Mouse (Mus musculus) heart, adult 18-20 months (tissue): ENCODE results near the gene Klhl35. TPM values are rescaled to one million over a fixed set of nuclear protein-coding genes. Genes with fewer than 3 reads are reported as not detected.

Source experiments
- DNase-seq, 2 experiments: peaks; one replicate each; pipeline ENCODE4 v3.0.0; 2021 to 2022; ENCODE audit warnings: mixed read lengths in 1 of 2
- total RNA-seq, 2 experiments: library from RNA; stranded (reverse); gene quantifications; 2 replicates each; pipeline ENCODE4 v1.2.3; 2021

The Klhl35 gene
- total RNA-seq, 2 experiments from 2014 or later: not detected

- no peak for DNase-seq
Measured at GRCm38 (mm10) chr7:99452859-99453258, 12.9 kb upstream of the Klhl35 start.

- no peak for DNase-seq
Measured at GRCm38 (mm10) chr7:99454044-99454443, 11.8 kb upstream of the Klhl35 start.

GRCm38 (mm10) chr7:99458849-99459248 lies 7.0 kb upstream of the Klhl35 start:
- no peak for DNase-seq

GRCm38 (mm10) chr7:99459888-99460652 lies 5.7 kb upstream of the Klhl35 start:
- no peak for DNase-seq

- no peak for DNase-seq
Measured at GRCm38 (mm10) chr7:99463120-99463519, 2.7 kb upstream of the Klhl35 start.

- DNase-seq: peak; percentile 45 to 48
Measured at GRCm38 (mm10) chr7:99467916-99468282, 2.1 kb downstream of the Klhl35 start.

- peak; percentile 54 to 72 for DNase-seq
Measured at GRCm38 (mm10) chr7:99468283-99469132, 2.7 kb downstream of the Klhl35 start.

- peak in 1 of 2 experiments; percentile 55 for DNase-seq
Measured at GRCm38 (mm10) chr7:99469680-99470405, 4.0 kb downstream of the Klhl35 start.

- no peak for DNase-seq
Measured at GRCm38 (mm10) chr7:99471578-99471977, 5.8 kb downstream of the Klhl35 start.

GRCm38 (mm10) chr7:99473638-99474407 lies 8.0 kb downstream of the Klhl35 start:
- DNase-seq: no peak

- DNase-seq: no peak
Measured at GRCm38 (mm10) chr7:99474836-99475561, 9.2 kb downstream of the Klhl35 start.

GRCm38 (mm10) chr7:99475562-99475911 lies 9.7 kb downstream of the Klhl35 start:
- no peak for DNase-seq

- no peak for DNase-seq
Measured at GRCm38 (mm10) chr7:99476558-99477114, 10.8 kb downstream of the Klhl35 start.

- no peak for DNase-seq
Measured at GRCm38 (mm10) chr7:99477235-99477634, 11.4 kb downstream of the Klhl35 start.

- DNase-seq: no peak
Measured at GRCm38 (mm10) chr7:99482637-99483036, 16.8 kb downstream of the Klhl35 start.

GRCm38 (mm10) chr7:99483271-99483923 lies 17.6 kb downstream of the Klhl35 start, which contains the start of gene Rps3:
Rps3 (minus strand) TSS chr7:99483738.
- DNase-seq: peak; percentile 95 to 97

- no peak for DNase-seq
Measured at GRCm38 (mm10) chr7:99483924-99484319, 18.1 kb downstream of the Klhl35 start.

GRCm38 (mm10) chr7:99484679-99485078 lies 18.9 kb downstream of the Klhl35 start:
- no peak for DNase-seq

- no peak for DNase-seq
Measured at GRCm38 (mm10) chr7:99489708-99490107, 23.9 kb downstream of the Klhl35 start.

GRCm38 (mm10) chr7:99499128-99499527 lies 33.3 kb downstream of the Klhl35 start:
- no peak for DNase-seq
